Mouse (Mus musculus): ENCODE results near the gene Selenbp1.

- TF ChIP-seq CTCF (IDR thresholded peaks at IDR 0.05; ENCODE audit: low read depth, low read length), result no peak
- TF ChIP-seq POLR2A (IDR thresholded peaks at IDR 0.05; ENCODE audit: extremely low read depth, insufficient read depth, low read length), result peak; percentile 77
Measured at GRCm38 (mm10) chr3:94886316-94887224, 46.3 kb upstream of the Selenbp1 start, which contains the start of gene Psmb4.
